Mouse (Mus musculus): Measurements from ENCODE around the gene Ccnjl. TPM values are rescaled to one million over a fixed set of nuclear protein-coding genes. Genes with fewer than 3 reads are reported as not detected.

Gene Ccnjl
- polyA plus RNA-seq, 1 experiment from 2014 or later: 16.2 TPM

GRCm38 (mm10) chr11:43568263-43568662, 39.7 kb downstream of the Ccnjl start:
- no peak for DNase-seq
- Histone ChIP-seq H3K9ac (replicated peaks; ENCODE audit: low read length) (no peak overlapping the region), H3K36me3 (ENCODE audit: control insufficient read depth, insufficient read depth, low read length) (no peaks in the 10 kb centered on the region), H3K27ac (replicated peaks; ENCODE audit: low read depth, low read length) (no peak overlapping the region), H3K4me2 (ENCODE audit: low read length) (no peak overlapping the region), H3K27me3 (ENCODE audit: control insufficient read depth, insufficient read depth, low read length) (no peaks in the 10 kb centered on the region), H3K9me3 (ENCODE audit: control insufficient read depth, low read length) (no peaks in the 10 kb centered on the region), H3K4me1 (ENCODE audit: control insufficient read depth, insufficient read depth, low read length) (peaks cover 18% of the 10 kb centered on the region), H3K4me3 (replicated peaks; ENCODE audit: low read depth, low read length) (no peak overlapping the region)
- 70% methylated on average over 5 of the region's 5 CpGs for WGBS
- no peak for ATAC-seq (ENCODE audit: low FRiP score, low TSS enrichment)

DNA sequence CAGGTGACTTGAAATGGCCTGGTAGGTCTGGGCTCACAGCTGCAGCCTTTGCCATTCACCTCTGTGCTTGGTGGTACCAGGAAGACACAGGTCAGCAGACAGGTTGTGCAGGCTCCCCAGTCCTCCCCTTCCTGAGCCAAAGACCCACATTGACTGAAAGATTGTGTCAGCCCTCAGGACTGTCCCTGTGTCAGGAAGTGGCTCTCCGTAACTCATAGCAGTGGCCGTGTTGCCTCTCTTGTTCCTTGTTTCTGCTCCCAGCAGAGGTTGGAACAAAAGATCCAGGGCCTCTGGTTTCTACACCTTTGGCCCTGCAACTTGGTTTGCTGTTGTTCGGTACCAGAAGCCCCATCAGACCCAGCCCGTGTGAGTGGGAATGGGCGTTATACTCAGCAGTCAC, 40.6 kb downstream of the Ccnjl start:
- Histone ChIP-seq H3K36me3 (ENCODE audit: control insufficient read depth, insufficient read depth, low read length) (no peaks in the 10 kb centered on the region), H3K4me3 (replicated peaks; ENCODE audit: low read depth, low read length) (no peak overlapping the region), H3K27me3 (ENCODE audit: control insufficient read depth, insufficient read depth, low read length) (no peaks in the 10 kb centered on the region), H3K9ac (replicated peaks; ENCODE audit: low read length) (no peak overlapping the region), H3K4me2 (ENCODE audit: low read length) (no peak overlapping the region), H3K9me3 (ENCODE audit: control insufficient read depth, low read length) (no peaks in the 10 kb centered on the region), H3K4me1 (ENCODE audit: control insufficient read depth, insufficient read depth, low read length) (peaks cover 18% of the 10 kb centered on the region), H3K27ac (replicated peaks; ENCODE audit: low read depth, low read length) (no peak overlapping the region; the same call in 1 of the 2 replicates)
- ATAC-seq (ENCODE audit: low FRiP score, low TSS enrichment) (no peak), DNase-seq (no peak)
- 81% methylated on average over 5 of the region's 5 CpGs for WGBS

DNA sequence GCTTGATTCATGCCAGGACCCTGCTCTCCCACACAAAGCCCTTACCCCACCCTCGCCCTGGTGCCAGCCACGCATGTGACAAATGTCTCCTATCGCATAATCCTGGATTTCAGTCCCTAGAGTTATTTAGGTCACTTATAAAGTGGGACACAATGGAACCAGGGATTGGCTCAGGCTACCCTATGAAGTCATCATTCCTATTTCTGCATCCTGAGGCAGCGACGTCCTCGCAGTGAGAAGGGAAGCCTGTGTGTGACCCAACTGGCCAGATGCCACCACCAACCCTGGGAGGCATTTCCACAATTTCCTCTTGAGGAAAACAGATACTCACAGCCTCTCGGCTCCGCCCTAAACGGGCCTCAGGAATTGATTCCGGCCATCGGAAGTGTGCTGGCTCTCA, 41.0 kb downstream of the Ccnjl start:
- Histone ChIP-seq H3K4me2 (ENCODE audit: low read length) (no peak overlapping the region), H3K4me3 (replicated peaks; ENCODE audit: low read depth, low read length) (no peak overlapping the region), H3K9me3 (ENCODE audit: control insufficient read depth, low read length) (no peaks in the 10 kb centered on the region), H3K36me3 (ENCODE audit: control insufficient read depth, insufficient read depth, low read length) (no peaks in the 10 kb centered on the region), H3K9ac (replicated peaks; ENCODE audit: low read length) (no peak overlapping the region), H3K4me1 (ENCODE audit: control insufficient read depth, insufficient read depth, low read length) (peaks cover 18% of the 10 kb centered on the region), H3K27ac (replicated peaks; ENCODE audit: low read depth, low read length) (no peak overlapping the region), H3K27me3 (ENCODE audit: control insufficient read depth, insufficient read depth, low read length) (no peaks in the 10 kb centered on the region)
- WGBS: 69% methylated on average over 11 of the region's 11 CpGs
- peak; percentile 37 for DNase-seq
- ATAC-seq (ENCODE audit: low FRiP score, low TSS enrichment): no peak

DNA sequence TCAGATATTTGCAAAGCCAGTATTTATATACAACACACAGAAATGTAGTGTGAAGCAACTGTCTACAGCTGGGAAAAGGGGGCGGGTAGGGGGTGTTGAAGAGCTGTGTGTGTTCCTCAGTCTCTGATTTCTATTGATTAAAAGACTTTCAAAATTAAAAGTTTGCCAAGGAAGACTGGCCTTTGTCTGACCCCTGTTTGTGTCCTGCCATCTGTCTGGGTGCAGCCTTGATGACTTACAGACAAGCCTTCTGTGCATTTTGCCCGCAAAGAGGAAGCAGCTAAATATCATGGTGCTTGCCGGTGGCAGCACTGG, 46.4 kb downstream of the Ccnjl start:
- peak overlapping the region; percentile 40; the same call in 1 of the 2 replicates for H3K9ac ChIP-seq (replicated peaks; ENCODE audit: low read length)

DNA sequence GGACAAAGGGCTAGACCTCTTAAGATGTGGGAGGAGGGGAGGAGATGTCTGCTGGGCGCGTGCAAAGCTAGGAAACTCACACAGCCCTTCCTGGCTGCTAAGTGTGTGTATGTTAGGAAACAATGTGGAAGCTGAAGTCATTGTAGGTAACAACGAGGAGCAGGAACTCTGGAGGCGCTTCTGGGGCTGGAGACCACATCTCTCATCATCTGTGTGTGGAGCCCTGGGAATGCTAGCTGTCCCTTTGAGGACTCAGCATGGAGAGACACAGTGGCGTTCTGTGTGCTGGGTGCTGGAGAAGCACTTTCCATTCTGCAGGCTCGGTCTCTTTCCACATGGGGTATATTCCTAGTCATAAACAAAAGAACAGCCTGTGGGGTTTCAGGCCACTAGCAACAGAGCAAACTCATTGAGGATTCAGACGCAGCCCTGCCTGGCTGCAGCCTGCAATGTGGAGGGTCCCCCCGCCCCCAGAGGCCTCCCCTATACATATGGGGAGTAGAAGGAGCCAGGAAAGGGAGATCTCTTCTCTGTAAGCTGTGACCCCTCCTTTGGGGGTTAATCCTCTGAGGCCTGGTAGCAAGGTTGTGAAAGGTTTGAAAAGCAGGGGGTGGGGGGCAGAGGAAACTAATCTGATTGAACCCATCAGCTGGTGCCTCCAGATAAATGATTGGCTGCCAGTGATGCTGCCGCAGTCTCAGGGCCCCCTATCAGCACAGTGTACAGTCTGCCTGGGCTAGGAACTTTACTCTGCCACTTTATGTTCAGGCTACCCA, 47.0 kb downstream of the Ccnjl start:
- H3K36me3 ChIP-seq (ENCODE audit: control insufficient read depth, insufficient read depth, low read length): peaks cover 8% of the 10 kb centered on the region; the same call in 1 of the 2 replicates
- no peak overlapping the region for H3K4me3 ChIP-seq (replicated peaks; ENCODE audit: low read depth, low read length)
- DNase-seq (peak; percentile 76), ATAC-seq (ENCODE audit: low FRiP score, low TSS enrichment) (peak; percentile 85)
- H3K4me1 ChIP-seq (ENCODE audit: control insufficient read depth, insufficient read depth, low read length): peaks cover 20% of the 10 kb centered on the region
- peak overlapping the region; percentile 40; the same call in 1 of the 2 replicates for H3K9ac ChIP-seq (replicated peaks; ENCODE audit: low read length)
- H3K27ac ChIP-seq (replicated peaks; ENCODE audit: low read depth, low read length): peak overlapping the region; percentile 93
- no peaks in the 10 kb centered on the region for H3K27me3 ChIP-seq (ENCODE audit: control insufficient read depth, insufficient read depth, low read length)
- H3K9me3 ChIP-seq (ENCODE audit: control insufficient read depth, low read length): no peaks in the 10 kb centered on the region
- 2% methylated on average over 9 of the region's 9 CpGs for WGBS
- H3K4me2 ChIP-seq (ENCODE audit: low read length): peak overlapping the region; percentile 28; the same call in 1 of the 2 replicates

More for the DNA sequence above, 46.4 kb downstream of the Ccnjl start:
- peaks cover 20% of the 10 kb centered on the region for H3K4me1 ChIP-seq (ENCODE audit: control insufficient read depth, insufficient read depth, low read length)
- 2% methylated on average over 3 of the region's 3 CpGs for WGBS
- no peaks in the 10 kb centered on the region for H3K9me3 ChIP-seq (ENCODE audit: control insufficient read depth, low read length)
- H3K36me3 ChIP-seq (ENCODE audit: control insufficient read depth, insufficient read depth, low read length): peaks cover 5% of the 10 kb centered on the region; the same call in 1 of the 2 replicates
- peak overlapping the region; percentile 28; the same call in 1 of the 2 replicates for H3K4me2 ChIP-seq (ENCODE audit: low read length)
- DNase-seq (no peak), ATAC-seq (ENCODE audit: low FRiP score, low TSS enrichment) (no peak)
- no peak overlapping the region for H3K4me3 ChIP-seq (replicated peaks; ENCODE audit: low read depth, low read length)
- no peaks in the 10 kb centered on the region for H3K27me3 ChIP-seq (ENCODE audit: control insufficient read depth, insufficient read depth, low read length)
- peak overlapping the region; percentile 93 for H3K27ac ChIP-seq (replicated peaks; ENCODE audit: low read depth, low read length)

- Histone ChIP-seq H3K4me1 (ENCODE audit: control insufficient read depth, insufficient read depth, low read length) (peaks cover 17% of the 10 kb centered on the region), H3K9ac (replicated peaks; ENCODE audit: low read length) (no peak overlapping the region), H3K36me3 (ENCODE audit: control insufficient read depth, insufficient read depth, low read length) (peaks cover 20% of the 10 kb centered on the region), H3K27ac (replicated peaks; ENCODE audit: low read depth, low read length) (no peak overlapping the region), H3K27me3 (ENCODE audit: control insufficient read depth, insufficient read depth, low read length) (no peaks in the 10 kb centered on the region), H3K4me3 (replicated peaks; ENCODE audit: low read depth, low read length) (no peak overlapping the region), H3K9me3 (ENCODE audit: control insufficient read depth, low read length) (no peaks in the 10 kb centered on the region), H3K4me2 (ENCODE audit: low read length) (no peak overlapping the region)
- 44% methylated on average over 11 of the region's 11 CpGs for WGBS
- DNase-seq (no peak), ATAC-seq (ENCODE audit: low FRiP score, low TSS enrichment) (no peak)
These were observed 49.3 kb downstream of the Ccnjl start for GRCm38 (mm10) chr11:43577713-43578478.

DNA sequence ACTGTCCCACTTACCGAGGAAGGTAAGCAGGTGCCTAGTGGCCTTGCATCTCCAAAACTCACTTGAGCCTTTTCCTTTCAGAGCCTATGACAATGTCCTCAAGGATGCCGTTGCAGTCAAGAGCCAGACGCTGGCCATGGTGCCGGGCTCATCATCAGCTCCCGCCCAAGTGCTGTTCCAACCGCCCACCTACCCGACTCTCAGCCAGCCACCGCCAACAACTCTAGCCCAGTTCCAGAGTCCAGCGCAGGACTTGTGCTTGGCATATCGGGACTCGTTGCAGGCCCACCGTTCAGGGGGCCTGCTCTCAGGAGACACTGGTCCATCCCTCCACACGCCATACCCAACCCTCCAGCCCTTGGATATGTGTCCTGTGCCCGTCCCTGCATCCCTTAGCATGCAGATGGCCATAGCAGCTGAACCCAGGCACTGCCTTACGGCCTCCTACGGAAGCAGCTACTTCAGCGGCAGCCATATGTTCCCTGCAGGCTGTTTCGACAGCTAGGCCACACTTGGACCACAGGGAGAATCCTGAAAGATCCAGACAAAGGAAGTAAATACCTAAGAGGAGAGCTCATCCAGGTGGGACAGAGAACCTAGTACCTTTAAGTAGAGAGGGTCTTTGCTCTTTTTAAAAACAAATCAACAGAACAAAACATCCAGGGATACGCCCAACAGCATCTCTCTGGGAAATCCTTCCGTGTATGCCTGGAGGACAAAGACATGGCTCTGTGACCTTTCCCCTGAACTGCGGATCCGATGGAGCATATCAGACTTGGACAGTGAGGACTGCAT, 56.8 kb downstream of the Ccnjl start:
- ATAC-seq (ENCODE audit: low FRiP score, low TSS enrichment) (no peak), DNase-seq (no peak)
- H3K4me1 ChIP-seq (ENCODE audit: control insufficient read depth, insufficient read depth, low read length): no peaks in the 10 kb centered on the region
- peaks cover 36% of the 10 kb centered on the region for H3K36me3 ChIP-seq (ENCODE audit: control insufficient read depth, insufficient read depth, low read length)
- 84% methylated on average over 22 of the region's 22 CpGs for WGBS
- no peak overlapping the region for H3K4me3 ChIP-seq (replicated peaks; ENCODE audit: low read depth, low read length)
- H3K27ac ChIP-seq (replicated peaks; ENCODE audit: low read depth, low read length): no peak overlapping the region
- no peak overlapping the region for H3K4me2 ChIP-seq (ENCODE audit: low read length)
- H3K9ac ChIP-seq (replicated peaks; ENCODE audit: low read length): no peak overlapping the region
- H3K9me3 ChIP-seq (ENCODE audit: control insufficient read depth, low read length): no peaks in the 10 kb centered on the region
- H3K27me3 ChIP-seq (ENCODE audit: control insufficient read depth, insufficient read depth, low read length): no peaks in the 10 kb centered on the region

GRCm38 (mm10) chr11:43586324-43587090, 57.9 kb downstream of the Ccnjl start, which contains the start of gene 4933415A04Rik:
Gene 4933415A04Rik (plus strand): TSS chr11:43587040.
- DNase-seq (peak; percentile 90), ATAC-seq (ENCODE audit: low FRiP score, low TSS enrichment) (no peak)
- no peak within 1 kb of the TSS for H3K9ac ChIP-seq (replicated peaks; ENCODE audit: low read length)
- H3K4me1 ChIP-seq (ENCODE audit: control insufficient read depth, insufficient read depth, low read length): no peaks in the 10 kb centered on the region
- H3K4me3 ChIP-seq (replicated peaks; ENCODE audit: low read depth, low read length): no peak within 1 kb of the TSS
- no peaks in the 10 kb centered on the region for H3K9me3 ChIP-seq (ENCODE audit: control insufficient read depth, low read length)
- H3K36me3 ChIP-seq (ENCODE audit: control insufficient read depth, insufficient read depth, low read length): peaks cover 27% of the 10 kb centered on the region
- 71% methylated on average over 7 of the region's 7 CpGs for WGBS
- H3K4me2 ChIP-seq (ENCODE audit: low read length): no peak within 1 kb of the TSS
- no peaks in the 10 kb centered on the region for H3K27me3 ChIP-seq (ENCODE audit: control insufficient read depth, insufficient read depth, low read length)
- H3K27ac ChIP-seq (replicated peaks; ENCODE audit: low read depth, low read length): no peak within 1 kb of the TSS
